Mouse (Mus musculus) G1E (cell line): ENCODE measurements at regions not wholly inside any gene's neighbourhood (a gene's known extent, or its start where the extent isn't known, plus 50 kb on each side); places are given as distances from the start of the nearest gene placed in this dataset.

ENCODE experiments used
- CTCF ChIP-seq: IDR thresholded peaks from 2 replicates; pipeline ENCODE4 v1.5.1; 2012; ENCODE audit warnings: low read depth, low read length, inconsistent platforms, mixed read lengths
- GATA1 ChIP-seq: IDR thresholded peaks from 2 replicates; pipeline ENCODE4 v1.6.1; 2012; ENCODE audit warnings: borderline replicate concordance, low read length, inconsistent platforms, mixed read lengths
- TAL1 ChIP-seq: conservative IDR thresholded peaks from 2 replicates; pipeline ENCODE4 v1.6.1; 2012; ENCODE audit warnings: low read depth, low read length, inconsistent platforms, mixed read lengths

- TF ChIP-seq TAL1, result no peak
- TF ChIP-seq CTCF, result no peak
- TF ChIP-seq GATA1, result no peak
These were observed 497.3 kb upstream of the Sall1 start for GRCm38 (mm10) chr8:89541231-89541630.
